Mouse (Mus musculus): ENCODE measurements around the gene Slitrk3. TPM values are rescaled to one million over a fixed set of nuclear protein-coding genes. Genes with fewer than 3 reads are reported as not detected.
"Not testable (repeated sequence)": the region's sequence is repeated elsewhere in the genome, so short reads cannot be mapped to it uniquely, and the experiment has no call there.

Gene Slitrk3
- under 1 TPM; 0.07 TPM for total RNA-seq (2021)

GRCm38 (mm10) chr3:73057197-73057811, at the start of gene Slitrk3:
Slitrk3 (minus strand) TSS chr3:73057803.
- DNase-seq = no peak
- intact Hi-C loops (cut with DNase I) = no loop called here

- intact Hi-C loops (cut with DNase I); DNase-seq: not testable (repeated sequence)
Measured at GRCm38 (mm10) chr3:73094445-73094844, 36.8 kb upstream of the Slitrk3 start.

- intact Hi-C loops (cut with DNase I) = no loop called here
Measured at GRCm38 (mm10) chr3:73084620-73085019, 27.0 kb upstream of the Slitrk3 start.

GRCm38 (mm10) chr3:73065823-73066755, 8.5 kb upstream of the Slitrk3 start:
- DNase-seq = peak; percentile 56 to 69
- intact Hi-C loops (cut with DNase I) = loop anchor here (2.0 kb wide), 1 partner anchor 335 kb away; no protein-coding TSS in a partner anchor

More at GRCm38 (mm10) chr3:73084620-73085019, 27.0 kb upstream of the Slitrk3 start:
- no peak for DNase-seq

GRCm38 (mm10) chr3:73058190-73058589, 587 bp upstream of the Slitrk3 start:
- intact Hi-C loops (cut with DNase I) = no loop called here

GRCm38 (mm10) chr3:73056492-73057196, 959 bp downstream of the Slitrk3 start:
- no peak for DNase-seq
- intact Hi-C loops (cut with DNase I) = no loop called here

More at GRCm38 (mm10) chr3:73058190-73058589, 587 bp upstream of the Slitrk3 start:
- DNase-seq = no peak

- intact Hi-C loops (cut with DNase I) = no loop called here
- DNase-seq = no peak
Measured at GRCm38 (mm10) chr3:73056044-73056438, 1.6 kb downstream of the Slitrk3 start.

GRCm38 (mm10) chr3:73055399-73056043, 2.1 kb downstream of the Slitrk3 start:
- intact Hi-C loops (cut with DNase I) = no loop called here
- no peak for DNase-seq

- intact Hi-C loops (cut with DNase I) = no loop called here
- no peak for DNase-seq
Measured at GRCm38 (mm10) chr3:73053451-73053931, 4.1 kb downstream of the Slitrk3 start.

- intact Hi-C loops (cut with DNase I) = no loop called here
- DNase-seq = peak; percentile 50 to 67
Measured at GRCm38 (mm10) chr3:73046248-73046647, 11.4 kb downstream of the Slitrk3 start.

GRCm38 (mm10) chr3:73042256-73042655, 15.3 kb downstream of the Slitrk3 start:
- DNase-seq = no peak
- intact Hi-C loops (cut with DNase I) = no loop called here

- DNase-seq = no peak
- intact Hi-C loops (cut with DNase I) = no loop called here
Measured at GRCm38 (mm10) chr3:73006045-73006444, 51.6 kb downstream of the Slitrk3 start.

GRCm38 (mm10) chr3:73002933-73003696, 54.5 kb downstream of the Slitrk3 start:
- intact Hi-C loops (cut with DNase I) = no loop called here
- DNase-seq = no peak

GRCm38 (mm10) chr3:72997517-72997916, 60.1 kb downstream of the Slitrk3 start:
- DNase-seq = no peak

More at GRCm38 (mm10) chr3:72997517-72997916, 60.1 kb downstream of the Slitrk3 start:
- intact Hi-C loops (cut with DNase I) = no loop called here

Other genes starting within 250 kb of the Slitrk3 start
- gene Sis, start 89.9 kb downstream of the Slitrk3 start, total RNA-seq (2021) = not detected